Mouse (Mus musculus) lung, adult 2 months (tissue): ENCODE data around the gene Cbarp.

Experiments
- CTCF ChIP-seq: fragments of 200-500 bp; IDR thresholded peaks from 2 replicates; pipeline ENCODE4 v1.5.1; 2011; ENCODE audit warnings: mild to moderate bottlenecking, low read length, control low read depth; ENCODE audit not compliant: insufficient read depth
- POLR2A ChIP-seq: fragments of 200-500 bp; IDR thresholded peaks from 2 replicates; pipeline ENCODE4 v1.6.1; 2011; ENCODE audit warnings: low read depth, mild to moderate bottlenecking, control low read depth, low read length, borderline replicate concordance; ENCODE audit errors: extremely low read depth

- TF ChIP-seq CTCF, result no peak
- no peak for TF ChIP-seq POLR2A
Observed at GRCm38 (mm10) chr10:80120146-80120545, 20.5 kb downstream of the Cbarp start.
